In the genomic region with DNA sequence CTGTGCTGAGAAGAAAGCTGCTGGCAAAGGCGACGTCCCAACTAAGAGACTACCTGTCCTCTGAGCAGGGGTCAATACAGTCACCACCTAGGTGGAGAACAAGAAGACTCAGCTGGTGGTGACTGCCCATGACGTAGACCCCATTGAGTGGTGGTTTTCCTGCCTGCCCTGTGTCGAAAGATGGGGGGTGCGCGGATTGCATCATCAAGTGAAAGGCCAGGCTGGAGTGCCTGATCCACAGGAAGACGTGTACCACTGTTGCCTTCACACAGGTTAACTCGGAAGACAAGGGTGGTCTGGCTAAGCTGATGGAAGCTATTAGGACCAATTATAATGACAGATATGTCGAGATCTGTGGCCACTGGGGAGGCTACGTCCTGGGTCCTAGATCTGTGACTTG, we compare ENCODE assay signal across 23 mouse cellular contexts.
A peak's percentile ranks its signal among the peaks of the same experiment; 100 is the strongest.
DNase-seq lines count a peak whose midpoint lies in the region; ATAC-seq and TF ChIP-seq lines count a peak whose summit lies in the region.
"Had no signal": no experiment of that assay in that cellular context is flagged by ENCODE, and none has a peak within 500 bp of the region (broad histone marks: within the 10 kb centered on the region; RNA-seq: fewer than 3 reads in every experiment).

No protein-coding gene starts in this region.

- peak; percentile 66 for ATAC-seq in megakaryocyte progenitor cell, adult 5-6 weeks (replicated peaks; ENCODE audit: poor library complexity)
- ATAC-seq: forebrain, embryonic 14.5 days; forebrain, embryonic 16.5 days had no signal

- peak; percentile 64 for DNase-seq in heart, adult 11 months
- no peak for DNase-seq in heart, adult 18-20 months
- no peak for DNase-seq in thymus, postnatal 0 days (ENCODE audit: low spot score)
- DNase-seq: adrenal gland, adult 2 months; adrenal gland, postnatal 10 days; adrenal gland, postnatal 25 days; B cell, adult 2 months; cerebellum, adult 11 months; cerebellum, adult 18-20 months; cerebellum, adult 8-10 months; cerebellum, adult 9-11 months; cerebellum, postnatal 14 days; cerebellum, postnatal 36 days; embryo, embryonic 11 days had no signal

- H3K27me3 ChIP-seq in C2C12 (ENCODE audit: control insufficient read depth, insufficient read depth, insufficient read length) = no peaks in the 10 kb centered on the region
- H3K27me3 ChIP-seq: embryonic facial prominence, embryonic 13.5 days; embryonic facial prominence, embryonic 15.5 days; forebrain, embryonic 12.5 days had no signal

- H3ac ChIP-seq in C2C12 (ENCODE audit: control insufficient read depth, insufficient read length, low read depth) = no peak overlapping the region

- H3K79me2 ChIP-seq in C2C12 (ENCODE audit: control insufficient read depth, insufficient read depth) = no peaks in the 10 kb centered on the region

- H3K4me3 ChIP-seq in C2C12 (ENCODE audit: insufficient read depth, poor library complexity, severe bottlenecking) = no peak overlapping the region
- H3K4me3 ChIP-seq: embryonic facial prominence, embryonic 13.5 days; embryonic facial prominence, embryonic 15.5 days; erythroblast, embryonic 14.5 days; forebrain, embryonic 10.5 days; forebrain, embryonic 12.5 days had no signal

- no peak for TF ChIP-seq CTCF in C2C12 (IDR thresholded peaks at IDR 0.05; ENCODE audit: control insufficient read depth, insufficient read depth, insufficient read length)

- H3K36me3 ChIP-seq in C2C12 (ENCODE audit: control insufficient read depth, insufficient read depth) = no peaks in the 10 kb centered on the region
- H3K36me3 ChIP-seq: embryonic facial prominence, embryonic 13.5 days; embryonic facial prominence, embryonic 15.5 days; forebrain, embryonic 10.5 days; forebrain, embryonic 12.5 days had no signal

- H3K79me3 ChIP-seq in C2C12 (ENCODE audit: low read depth) = no peaks in the 10 kb centered on the region

TF ChIP-seq in C2C12, 6 proteins besides CTCF, POLR2A, EP300 and RAD21:
- TF ChIP-seq USF1 (IDR thresholded peaks at IDR 0.05; ENCODE audit: low read depth) = no peak
- no peak for TF ChIP-seq MYOG (IDR thresholded peaks at IDR 0.05; ENCODE audit: control insufficient read depth, extremely low read depth, insufficient read length)
- TF ChIP-seq CEBPB (IDR thresholded peaks at IDR 0.05; ENCODE audit: low read depth) = peak; percentile 4
